ENCODE assay signal across 20 mouse cellular contexts in the genomic region with DNA sequence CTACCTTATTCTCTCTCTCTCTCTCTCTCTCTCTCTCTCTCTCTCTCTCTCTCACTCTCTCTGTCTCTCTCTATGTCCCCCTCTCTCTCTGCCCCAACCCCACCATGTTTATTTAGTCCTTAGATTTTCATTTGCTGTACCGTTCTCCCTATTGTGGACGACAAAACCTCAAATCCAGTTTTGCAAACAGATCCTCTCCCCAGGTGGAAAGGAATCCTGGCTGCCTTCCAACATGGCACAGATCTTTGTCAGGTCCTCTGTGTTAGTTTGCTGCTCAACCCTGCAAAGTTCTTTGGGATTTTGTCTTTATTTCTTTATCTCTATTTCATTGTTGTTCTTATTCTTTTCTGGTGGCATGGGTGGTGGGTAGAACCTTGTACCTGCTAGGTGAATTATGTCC. TPM values are rescaled to one million over a fixed set of nuclear protein-coding genes. Genes with fewer than 3 reads are reported as not detected.
DNase-seq lines count a peak whose midpoint lies in the region; ATAC-seq lines count a peak whose summit lies in the region.
"Had no signal": no experiment of that assay in that cellular context is flagged by ENCODE, and none has a peak within 500 bp of the region (broad histone marks: within the 10 kb centered on the region; RNA-seq: fewer than 3 reads in every experiment).

No protein-coding gene starts in this region.

- DNase-seq in cerebellum, adult 18-20 months, result peak; percentile 10 to 17
- no peak for DNase-seq in cerebellum, adult 9-10 months
- DNase-seq in midbrain, embryonic 14.5 days, result peak; percentile 1
- DNase-seq in midbrain, embryonic 11.5 days (ENCODE audit: low spot score, missing footprints), result no peak
- peak; percentile 8 to 47 for DNase-seq in cerebellum, postnatal 25 days
- DNase-seq: adrenal gland, postnatal 14 days; gastrocnemius, postnatal 36 days; heart, adult 18-20 months; heart, postnatal 10 days; kidney, adult 11 months; kidney, adult 9 months had no signal

- no peaks in the 10 kb centered on the region for H3K9me3 ChIP-seq in midbrain, embryonic 14.5 days (ENCODE audit: control insufficient read depth, low read length)
- H3K9me3 ChIP-seq in midbrain, embryonic 11.5 days (ENCODE audit: control insufficient read depth, low read length), result no peaks in the 10 kb centered on the region
- H3K9me3 ChIP-seq: embryonic facial prominence, embryonic 15.5 days; forebrain, embryonic 15.5 days; heart, embryonic 10.5 days; hindbrain, embryonic 13.5 days had no signal

- 90% methylated on average over 2 of the region's 2 CpGs for WGBS in midbrain, embryonic 14.5 days
- WGBS in midbrain, embryonic 11.5 days, result 86% methylated on average over 2 of the region's 2 CpGs

- ATAC-seq in midbrain, embryonic 14.5 days (ENCODE audit: low FRiP score, low TSS enrichment), result no peak
- no peak for ATAC-seq in midbrain, embryonic 11.5 days (ENCODE audit: low FRiP score)
- ATAC-seq in erythroid progenitor cell, adult 5-6 weeks (replicated peaks; ENCODE audit: low FRiP score, poor library complexity, severe bottlenecking), result no peak
- ATAC-seq: activated CD4-positive, CD25-positive, alpha-beta regulatory T cell, adult 4 months; forebrain, embryonic 15.5 days; Patski had no signal

- no peaks in the 10 kb centered on the region for H3K4me1 ChIP-seq in midbrain, embryonic 14.5 days (ENCODE audit: control insufficient read depth, insufficient read depth, low read length)
- no peaks in the 10 kb centered on the region for H3K4me1 ChIP-seq in midbrain, embryonic 11.5 days (ENCODE audit: control insufficient read depth, insufficient read depth, low read length)
- H3K4me1 ChIP-seq: embryonic facial prominence, embryonic 15.5 days; forebrain, embryonic 15.5 days; heart, embryonic 10.5 days; hindbrain, embryonic 13.5 days had no signal

- no peak overlapping the region for H3K4me3 ChIP-seq in midbrain, embryonic 14.5 days (replicated peaks; ENCODE audit: low read depth, low read length)
- H3K4me3 ChIP-seq in midbrain, embryonic 11.5 days (ENCODE audit: low read depth, low read length), result no peak overlapping the region
- H3K4me3 ChIP-seq: embryonic facial prominence, embryonic 15.5 days; erythroblast, embryonic 14.5 days; forebrain, embryonic 15.5 days; heart, embryonic 10.5 days; hindbrain, embryonic 13.5 days had no signal

- no peak overlapping the region for H3K9ac ChIP-seq in midbrain, embryonic 14.5 days (replicated peaks; ENCODE audit: low read length)
- H3K9ac ChIP-seq in midbrain, embryonic 11.5 days (ENCODE audit: low read length), result no peak overlapping the region
- H3K9ac ChIP-seq: embryonic facial prominence, embryonic 15.5 days; forebrain, embryonic 15.5 days; hindbrain, embryonic 13.5 days had no signal

- H3K36me3 ChIP-seq in midbrain, embryonic 14.5 days (ENCODE audit: control insufficient read depth, insufficient read depth, low read length), result no peaks in the 10 kb centered on the region
- no peaks in the 10 kb centered on the region for H3K36me3 ChIP-seq in midbrain, embryonic 11.5 days (ENCODE audit: control insufficient read depth, insufficient read depth, low read length)
- H3K36me3 ChIP-seq: embryonic facial prominence, embryonic 15.5 days; forebrain, embryonic 15.5 days; heart, embryonic 10.5 days; hindbrain, embryonic 13.5 days had no signal

- no peaks in the 10 kb centered on the region for H3K27me3 ChIP-seq in midbrain, embryonic 14.5 days (ENCODE audit: control insufficient read depth, insufficient read depth, low read length)
- no peaks in the 10 kb centered on the region for H3K27me3 ChIP-seq in midbrain, embryonic 11.5 days (ENCODE audit: control insufficient read depth, insufficient read depth, low read length)
- H3K27me3 ChIP-seq: CH12.LX; embryonic facial prominence, embryonic 15.5 days; forebrain, embryonic 15.5 days; hindbrain, embryonic 13.5 days; Patski had no signal

- H3K4me2 ChIP-seq in midbrain, embryonic 14.5 days (ENCODE audit: low read length), result no peak overlapping the region
- no peak overlapping the region for H3K4me2 ChIP-seq in midbrain, embryonic 11.5 days
- H3K4me2 ChIP-seq: embryonic facial prominence, embryonic 15.5 days; forebrain, embryonic 15.5 days; hindbrain, embryonic 13.5 days had no signal

- H3K27ac ChIP-seq in midbrain, embryonic 14.5 days (replicated peaks; ENCODE audit: low read depth, low read length), result no peak overlapping the region
- H3K27ac ChIP-seq in midbrain, embryonic 11.5 days (ENCODE audit: low read depth, low read length), result no peak overlapping the region
- H3K27ac ChIP-seq: embryonic facial prominence, embryonic 15.5 days; forebrain, embryonic 15.5 days; heart, embryonic 10.5 days; hindbrain, embryonic 13.5 days had no signal

RNA-seq across cellular contexts. Expression of a gene that starts 6.9 kb away (rescaled TPM):
- 0.11 and 0.53 TPM in 2 replicates for polyA plus RNA-seq in midbrain, embryonic 14.5 days (2014; fragmentation: Nextera tagmentation; extraction: Ambion mirVana)
- polyA plus RNA-seq in midbrain, embryonic 11.5 days (2014; fragmentation: Nextera tagmentation; extraction: Ambion mirVana), result 0.45 and 0.51 TPM in 2 replicates
- 5.4 and 10.1 TPM in 2 replicates for total RNA-seq in erythroid progenitor cell, adult 5-6 weeks (2015; ENCODE audit: low replicate concordance)
- total RNA-seq in erythroid progenitor cell, adult 5-6 weeks (2017; ENCODE audit: low replicate concordance), result 6.0 and 10.5 TPM in 2 replicates
- total RNA-seq: CH12.LX had no signal
- polyA plus RNA-seq: erythroblast, embryonic 14.5 days; Patski had no signal

Comparison
In these comparisons a context has a peak if more than half of its experiments do, and no peak if none do; other contexts are left out.
1. DNase-seq: peak in cerebellum, adult 18-20 months (2 of 2), midbrain, embryonic 14.5 days (single experiment) and cerebellum, postnatal 25 days (2 of 2); none in cerebellum, adult 9-10 months (single experiment) and midbrain, embryonic 11.5 days (single experiment).